Mouse (Mus musculus): ENCODE results near the gene Gpr146. TPM values are rescaled to one million over a fixed set of nuclear protein-coding genes. Genes with fewer than 3 reads are reported as not detected.
"Not testable (repeated sequence)": the region's sequence is repeated elsewhere in the genome, so short reads cannot be mapped to it uniquely, and the experiment has no call there.

Gpr146 gene
- polyA plus RNA-seq, 1 experiment from 2014 or later, result 3.1 TPM

- not testable (repeated sequence) for ATAC-seq (ENCODE audit: low FRiP score, low TSS enrichment); H3K4me3 ChIP-seq (ENCODE audit: low read length); H3K4me2 ChIP-seq (replicated peaks; ENCODE audit: low read depth, low read length); H3K36me3 ChIP-seq (ENCODE audit: control insufficient read depth, insufficient read depth, low read length); H3K9ac ChIP-seq (ENCODE audit: low read depth, low read length); H3K27ac ChIP-seq (ENCODE audit: low read depth, low read length); H3K9me3 ChIP-seq (ENCODE audit: control insufficient read depth, low read length); H3K27me3 ChIP-seq (ENCODE audit: control insufficient read depth, insufficient read depth, low read length)
- H3K4me1 ChIP-seq (ENCODE audit: control insufficient read depth, insufficient read depth, low read length), result peaks cover 31% of the 10 kb centered on the region
- 74% methylated on average over 5 of the region's 5 CpGs for WGBS
Measured at GRCm38 (mm10) chr5:139390324-139391119, 13.0 kb downstream of the Gpr146 start.

- WGBS, result 70% methylated on average over 11 of the region's 11 CpGs
- H3K9ac ChIP-seq (ENCODE audit: low read depth, low read length), result no peak overlapping the region
- H3K27ac ChIP-seq (ENCODE audit: low read depth, low read length), result no peak overlapping the region
Measured at GRCm38 (mm10) chr5:139391309-139391990, 14.0 kb downstream of the Gpr146 start.

GRCm38 (mm10) chr5:139392219-139393196 is 15.0 kb downstream of the Gpr146 start:
- WGBS, result 93% methylated on average over 37 of the region's 37 CpGs

More at GRCm38 (mm10) chr5:139391309-139391990, 14.0 kb downstream of the Gpr146 start:
- Histone ChIP-seq H3K4me3 (ENCODE audit: low read length) (no peak overlapping the region), H3K9me3 (ENCODE audit: control insufficient read depth, low read length) (no peaks in the 10 kb centered on the region), H3K4me2 (replicated peaks; ENCODE audit: low read depth, low read length) (no peak overlapping the region), H3K36me3 (ENCODE audit: control insufficient read depth, insufficient read depth, low read length) (0 out of 2 replicates have a peak, but pooled peaks cover 6% of the 10 kb centered on the region), H3K27me3 (ENCODE audit: control insufficient read depth, insufficient read depth, low read length) (no peaks in the 10 kb centered on the region), H3K4me1 (ENCODE audit: control insufficient read depth, insufficient read depth, low read length) (peaks cover 27% of the 10 kb centered on the region)
- no peak for ATAC-seq (ENCODE audit: low FRiP score, low TSS enrichment)

GRCm38 (mm10) chr5:139393197-139393588 is 15.7 kb downstream of the Gpr146 start:
- Histone ChIP-seq H3K27me3 (ENCODE audit: control insufficient read depth, insufficient read depth, low read length) (no peaks in the 10 kb centered on the region), H3K27ac (ENCODE audit: low read depth, low read length) (no peak overlapping the region), H3K36me3 (ENCODE audit: control insufficient read depth, insufficient read depth, low read length) (0 out of 2 replicates have a peak, but pooled peaks cover 6% of the 10 kb centered on the region), H3K9ac (ENCODE audit: low read depth, low read length) (no peak overlapping the region), H3K9me3 (ENCODE audit: control insufficient read depth, low read length) (no peaks in the 10 kb centered on the region), H3K4me2 (replicated peaks; ENCODE audit: low read depth, low read length) (no peak overlapping the region), H3K4me3 (ENCODE audit: low read length) (no peak overlapping the region), H3K4me1 (ENCODE audit: control insufficient read depth, insufficient read depth, low read length) (peaks cover 16% of the 10 kb centered on the region)
- no peak for ATAC-seq (ENCODE audit: low FRiP score, low TSS enrichment)
- 91% methylated on average over 16 of the region's 16 CpGs for WGBS

More at GRCm38 (mm10) chr5:139392219-139393196, 15.0 kb downstream of the Gpr146 start:
- Histone ChIP-seq H3K27ac (ENCODE audit: low read depth, low read length) (no peak overlapping the region), H3K9me3 (ENCODE audit: control insufficient read depth, low read length) (no peaks in the 10 kb centered on the region), H3K36me3 (ENCODE audit: control insufficient read depth, insufficient read depth, low read length) (0 out of 2 replicates have a peak, but pooled peaks cover 6% of the 10 kb centered on the region), H3K4me2 (replicated peaks; ENCODE audit: low read depth, low read length) (no peak overlapping the region), H3K9ac (ENCODE audit: low read depth, low read length) (no peak overlapping the region), H3K4me1 (ENCODE audit: control insufficient read depth, insufficient read depth, low read length) (peaks cover 23% of the 10 kb centered on the region), H3K4me3 (ENCODE audit: low read length) (no peak overlapping the region), H3K27me3 (ENCODE audit: control insufficient read depth, insufficient read depth, low read length) (no peaks in the 10 kb centered on the region)
- ATAC-seq (ENCODE audit: low FRiP score, low TSS enrichment), result no peak

- no peaks in the 10 kb centered on the region for H3K27me3 ChIP-seq (ENCODE audit: control insufficient read depth, insufficient read depth, low read length)
- H3K9me3 ChIP-seq (ENCODE audit: control insufficient read depth, low read length), result no peaks in the 10 kb centered on the region
- no peak overlapping the region for H3K27ac ChIP-seq (ENCODE audit: low read depth, low read length)
- H3K36me3 ChIP-seq (ENCODE audit: control insufficient read depth, insufficient read depth, low read length), result 0 out of 2 replicates have a peak, but pooled peaks cover 6% of the 10 kb centered on the region
- no peak for ATAC-seq (ENCODE audit: low FRiP score, low TSS enrichment)
- H3K4me2 ChIP-seq (replicated peaks; ENCODE audit: low read depth, low read length), result no peak overlapping the region
- H3K9ac ChIP-seq (ENCODE audit: low read depth, low read length), result no peak overlapping the region
- H3K4me1 ChIP-seq (ENCODE audit: control insufficient read depth, insufficient read depth, low read length), result peaks cover 5% of the 10 kb centered on the region; the same call in 1 of the 2 replicates
- 66% methylated on average over 7 of the region's 7 CpGs for WGBS
- no peak overlapping the region for H3K4me3 ChIP-seq (ENCODE audit: low read length)
Measured at GRCm38 (mm10) chr5:139394399-139394798, 16.9 kb downstream of the Gpr146 start.

GRCm38 (mm10) chr5:139395528-139395927 is 18.0 kb downstream of the Gpr146 start:
- no peak for ATAC-seq (ENCODE audit: low FRiP score, low TSS enrichment)
- Histone ChIP-seq H3K4me3 (ENCODE audit: low read length) (no peak overlapping the region), H3K9ac (ENCODE audit: low read depth, low read length) (no peak overlapping the region), H3K36me3 (ENCODE audit: control insufficient read depth, insufficient read depth, low read length) (0 out of 2 replicates have a peak, but pooled peaks cover 6% of the 10 kb centered on the region), H3K27me3 (ENCODE audit: control insufficient read depth, insufficient read depth, low read length) (no peaks in the 10 kb centered on the region), H3K4me2 (replicated peaks; ENCODE audit: low read depth, low read length) (no peak overlapping the region), H3K4me1 (ENCODE audit: control insufficient read depth, insufficient read depth, low read length) (no peaks in the 10 kb centered on the region), H3K27ac (ENCODE audit: low read depth, low read length) (no peak overlapping the region), H3K9me3 (ENCODE audit: control insufficient read depth, low read length) (no peaks in the 10 kb centered on the region)
- WGBS, result 89% methylated on average over 4 of the region's 4 CpGs

- Histone ChIP-seq H3K4me1 (ENCODE audit: control insufficient read depth, insufficient read depth, low read length) (no peaks in the 10 kb centered on the region), H3K4me3 (ENCODE audit: low read length) (no peak overlapping the region), H3K36me3 (ENCODE audit: control insufficient read depth, insufficient read depth, low read length) (0 out of 2 replicates have a peak, but pooled peaks cover 5% of the 10 kb centered on the region), H3K27me3 (ENCODE audit: control insufficient read depth, insufficient read depth, low read length) (no peaks in the 10 kb centered on the region), H3K9ac (ENCODE audit: low read depth, low read length) (no peak overlapping the region), H3K27ac (ENCODE audit: low read depth, low read length) (no peak overlapping the region), H3K4me2 (replicated peaks; ENCODE audit: low read depth, low read length) (no peak overlapping the region), H3K9me3 (ENCODE audit: control insufficient read depth, low read length) (no peaks in the 10 kb centered on the region)
- no peak for ATAC-seq (ENCODE audit: low FRiP score, low TSS enrichment)
- WGBS, result 87% methylated on average over 4 of the region's 4 CpGs
Measured at GRCm38 (mm10) chr5:139397359-139397916, 19.9 kb downstream of the Gpr146 start.

All from kidney, embryonic 14.5 days (tissue).